Mouse (Mus musculus) olfactory bulb, adult 2 months (tissue): ENCODE results near the gene Trim41. TPM values are rescaled to one million over a fixed set of nuclear protein-coding genes. Genes with fewer than 3 reads are reported as not detected.
A peak's percentile ranks its signal among the peaks of the same experiment; 100 is the strongest.

ENCODE experiments used
- H3K27ac ChIP-seq: fragments of 200-500 bp; 2 replicates; pipeline ENCODE4 v1.5.1; 2012; ENCODE audit warnings: low read depth, low read length; ENCODE audit not compliant: insufficient read depth
- H3K4me1 ChIP-seq: fragments of 200-500 bp; 2 replicates; pipeline ENCODE4 v1.6.1; 2012; ENCODE audit warnings: low read length; ENCODE audit not compliant: control insufficient read depth, insufficient read depth
- H3K4me3 ChIP-seq: fragments of 200-500 bp; 2 replicates; pipeline ENCODE4 v1.5.1; 2012; ENCODE audit warnings: mild to moderate bottlenecking, low read depth, low read length, moderate library complexity; ENCODE audit not compliant: insufficient read depth
- CTCF ChIP-seq: fragments of 200-500 bp; IDR thresholded peaks from 2 replicates; pipeline ENCODE4 v1.5.1; 2012; ENCODE audit warnings: low read depth, mild to moderate bottlenecking, low read length, moderate library complexity; ENCODE audit not compliant: insufficient read depth
- POLR2A ChIP-seq: fragments of 200-500 bp; IDR thresholded peaks from 2 replicates; pipeline ENCODE4 v1.6.1; 2012; ENCODE audit warnings: mild to moderate bottlenecking, low read depth, low read length, moderate library complexity; ENCODE audit not compliant: insufficient read depth
- WGBS: fragments of 180-500 bp; shearing (Covaris S2); methylation state at CpG from one replicate; pipeline ENCODE4 v1.1.7; 2018; 5-methylcytosine and 5-hydroxymethylcytosine counted together
- polyA plus RNA-seq: library from polyadenylated mRNA; stranded (reverse); fragments of >200 nt; gene quantifications from 2 replicates; pipeline ENCODE4 v1.2.4, GENCODE M21; 2012; ENCODE audit warnings: low replicate concordance; ENCODE audit not compliant: missing spikeins, insufficient read depth, insufficient read length

The Trim41 gene
- polyA plus RNA-seq, 1 experiment, result not detected

DNA sequence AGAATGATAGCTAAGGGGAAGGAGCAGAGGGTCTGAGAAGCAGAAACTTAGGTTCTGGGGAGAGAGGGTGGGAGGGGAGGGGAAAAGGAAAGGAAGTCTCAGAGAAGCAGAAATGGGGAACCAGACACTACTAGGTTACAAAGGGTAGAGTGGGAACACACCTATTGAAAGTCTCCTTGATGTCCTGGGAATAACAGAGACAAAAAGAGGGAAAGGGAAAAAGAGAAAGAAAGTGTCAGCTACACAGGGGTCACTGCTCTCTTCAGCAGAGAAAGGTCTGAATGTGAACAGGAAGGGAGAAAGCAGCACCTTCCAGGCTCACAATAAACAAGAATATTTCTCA, 8.9 kb downstream of the Trim41 start:
- no peak overlapping the region for H3K4me3 ChIP-seq
- no peak overlapping the region for H3K27ac ChIP-seq
- no peaks in the 10 kb centered on the region for H3K4me1 ChIP-seq
- TF ChIP-seq CTCF, result no peak

DNA sequence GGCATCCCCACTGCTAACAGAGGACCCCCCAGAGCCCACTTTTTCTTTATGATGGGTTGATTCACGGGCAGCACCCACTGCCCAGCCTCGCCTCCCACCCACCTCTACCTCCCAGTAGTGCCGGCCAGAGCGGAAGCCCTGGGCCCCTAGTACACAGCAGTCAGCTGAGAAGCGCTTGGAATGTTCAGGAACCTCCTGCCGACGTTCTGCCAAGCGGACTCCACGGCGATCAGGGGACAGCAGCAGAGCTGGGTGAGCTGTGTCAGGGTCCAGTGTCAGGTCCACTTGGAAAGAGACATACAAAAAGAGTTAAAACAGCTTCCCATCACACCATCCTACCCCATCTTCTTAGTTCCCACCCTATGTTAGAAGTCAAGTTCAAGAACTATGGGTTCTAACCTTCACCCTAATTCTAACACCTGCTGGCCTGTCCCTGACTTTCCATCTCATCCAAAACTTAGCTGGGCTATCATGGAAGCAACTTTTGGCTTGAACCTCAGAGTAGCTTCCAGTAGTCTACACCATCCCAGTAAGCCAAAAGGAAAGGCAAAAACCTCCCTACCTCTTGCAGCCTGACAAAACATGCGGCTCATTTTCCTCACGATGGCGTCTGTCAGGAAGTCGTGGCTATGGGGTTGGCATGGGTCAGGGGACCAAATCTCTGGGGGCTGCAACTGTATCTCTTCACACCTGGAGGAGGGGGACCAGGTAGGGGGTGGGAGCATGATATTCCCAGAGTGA, 9.4 kb downstream of the Trim41 start:
- no peak overlapping the region for H3K27ac ChIP-seq
- H3K4me1 ChIP-seq, result no peaks in the 10 kb centered on the region
- WGBS, result 59% methylated on average over 14 of the region's 14 CpGs
- TF ChIP-seq CTCF, result no peak
- TF ChIP-seq POLR2A, result no peak
- no peak overlapping the region for H3K4me3 ChIP-seq

DNA sequence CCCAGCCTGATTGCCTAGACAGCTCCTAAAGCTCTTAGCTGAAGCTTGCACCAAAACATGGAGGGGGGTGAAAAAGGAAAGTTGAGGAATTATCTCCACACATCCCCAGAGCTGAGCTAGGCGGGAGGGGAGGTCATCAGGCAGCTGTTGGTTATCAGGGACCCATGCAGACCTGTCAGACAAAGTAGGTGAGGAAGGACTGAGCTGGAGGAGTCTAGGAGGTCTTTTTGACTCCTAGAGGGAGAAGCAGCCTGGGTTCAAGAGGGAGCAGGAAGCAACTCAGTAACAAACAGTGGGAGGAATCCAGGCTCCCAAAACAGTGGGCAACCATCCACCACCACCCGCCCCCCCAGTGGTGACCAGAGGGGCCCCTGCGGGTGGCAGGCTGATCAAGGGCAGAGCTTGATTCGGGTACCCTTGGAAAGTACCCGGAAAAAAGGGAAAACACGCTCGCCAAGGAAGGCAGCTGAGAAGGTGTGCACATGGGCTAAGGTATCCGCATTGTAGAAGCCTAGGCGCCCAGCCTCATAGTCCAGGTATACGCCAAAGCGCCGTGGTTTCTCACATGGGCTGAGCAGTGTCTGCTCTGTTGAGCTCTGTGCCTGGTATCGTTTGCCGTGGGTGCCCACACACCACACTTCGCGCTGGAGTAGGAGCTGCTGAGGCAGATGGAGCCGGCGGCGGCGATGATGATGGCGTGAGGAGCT, 10.1 kb downstream of the Trim41 start:
- H3K27ac ChIP-seq, result no peak overlapping the region
- no peak overlapping the region for H3K4me3 ChIP-seq
- TF ChIP-seq POLR2A (no peak), CTCF (no peak)
- peaks cover 4% of the 10 kb centered on the region; the same call in 1 of the 2 replicates for H3K4me1 ChIP-seq
- WGBS, result 57% methylated on average over 21 of the region's 21 CpGs

DNA sequence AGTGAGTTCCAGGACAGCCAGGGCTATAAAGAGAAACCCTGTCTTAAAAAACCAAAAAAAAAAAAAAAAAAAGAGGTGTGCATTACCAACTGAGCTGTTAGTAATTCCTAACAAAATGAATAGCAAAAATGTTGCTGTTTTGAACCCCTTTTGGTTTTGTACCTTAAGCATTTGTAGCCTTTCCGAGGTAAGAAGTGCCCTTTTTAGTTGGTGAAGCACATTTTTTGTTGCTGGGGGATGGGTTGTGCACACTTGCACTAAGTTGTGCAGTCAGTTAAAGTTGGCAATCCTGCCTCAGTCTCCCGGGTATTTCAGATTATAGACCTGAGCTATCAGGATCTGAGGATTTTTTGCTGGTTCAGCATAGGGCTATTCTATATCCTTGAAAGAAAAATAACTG, 12.2 kb downstream of the Trim41 start:
- TF ChIP-seq CTCF, result no peak
- TF ChIP-seq POLR2A, result no peak
- no peak overlapping the region for H3K27ac ChIP-seq
- H3K4me3 ChIP-seq, result no peak overlapping the region
- peaks cover 7% of the 10 kb centered on the region; the same call in 1 of the 2 replicates for H3K4me1 ChIP-seq
- WGBS, result 77% methylated on average over 2 of the region's 2 CpGs

DNA sequence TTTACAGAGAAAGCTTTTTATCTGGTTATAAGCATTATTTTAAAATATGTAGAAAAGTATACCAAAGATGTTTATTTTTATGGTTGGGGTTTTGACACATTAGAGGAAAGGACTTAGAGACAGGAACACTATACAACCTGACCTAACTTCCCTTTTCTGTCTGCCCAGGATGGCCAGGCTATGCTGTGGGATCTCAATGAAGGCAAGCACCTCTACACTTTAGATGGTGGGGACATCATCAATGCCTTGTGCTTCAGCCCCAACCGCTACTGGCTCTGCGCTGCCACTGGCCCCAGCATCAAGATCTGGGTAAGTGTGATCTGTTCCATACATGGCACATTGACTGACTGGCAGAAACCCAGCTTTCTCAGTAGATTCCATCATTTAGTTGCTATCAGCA, 13.2 kb downstream of the Trim41 start:
- Histone ChIP-seq H3K4me1 (peaks cover 7% of the 10 kb centered on the region; the same call in 1 of the 2 replicates), H3K4me3 (no peak overlapping the region), H3K27ac (no peak overlapping the region)
- 98% methylated on average over 2 of the region's 2 CpGs for whole genome bisulfite sequencing
- no peak for TF ChIP-seq CTCF
- TF ChIP-seq POLR2A, result no peak

DNA sequence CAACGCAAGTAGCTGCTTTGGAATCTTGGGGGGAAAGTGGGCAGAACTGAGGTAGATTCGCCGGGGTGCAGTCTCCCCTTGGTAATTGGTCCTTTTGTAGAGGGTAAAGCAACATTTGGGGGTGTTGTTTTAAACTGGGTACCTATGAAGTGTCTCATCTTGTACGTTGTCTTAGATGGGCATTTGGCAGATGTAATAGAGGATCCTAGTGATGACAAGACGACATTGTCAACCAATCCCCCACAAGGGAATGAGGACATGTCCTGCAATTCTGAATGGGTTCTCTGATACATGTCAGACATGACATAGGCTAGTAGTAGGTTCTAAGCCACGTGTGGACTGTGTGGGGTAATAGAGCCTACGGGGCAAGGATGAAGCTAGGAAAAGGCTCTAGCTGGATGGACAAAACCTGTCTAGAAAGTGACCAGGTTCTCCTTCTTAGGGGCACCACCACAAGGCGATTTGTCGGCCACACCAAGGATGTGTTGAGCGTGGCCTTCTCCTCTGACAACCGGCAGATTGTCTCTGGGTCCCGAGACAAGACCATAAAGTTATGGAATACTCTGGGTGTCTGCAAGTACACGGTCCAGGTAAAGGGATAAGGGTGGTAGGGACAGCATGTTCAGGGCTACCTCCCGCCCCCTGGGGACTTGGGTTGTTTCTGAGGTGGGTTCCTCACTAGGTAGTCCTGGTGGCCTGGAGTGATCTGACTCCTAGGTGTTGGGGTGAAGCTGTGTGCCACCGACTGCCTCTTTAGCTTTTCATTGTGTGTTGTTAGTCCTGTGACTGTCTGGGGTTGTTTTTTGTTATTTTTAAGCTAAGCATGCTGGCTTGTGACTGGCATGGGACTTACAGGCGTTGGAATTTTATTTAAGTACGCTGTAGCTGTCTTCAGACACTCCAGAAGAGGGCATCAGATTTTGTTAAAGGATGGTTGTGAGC, 15.1 kb downstream of the Trim41 start:
- no peak overlapping the region for H3K27ac ChIP-seq
- 72% methylated on average over 17 of the region's 17 CpGs for WGBS
- TF ChIP-seq CTCF (no peak), POLR2A (no peak)
- H3K4me1 ChIP-seq, result peaks cover 7% of the 10 kb centered on the region; the same call in 1 of the 2 replicates
- H3K4me3 ChIP-seq, result no peak overlapping the region

DNA sequence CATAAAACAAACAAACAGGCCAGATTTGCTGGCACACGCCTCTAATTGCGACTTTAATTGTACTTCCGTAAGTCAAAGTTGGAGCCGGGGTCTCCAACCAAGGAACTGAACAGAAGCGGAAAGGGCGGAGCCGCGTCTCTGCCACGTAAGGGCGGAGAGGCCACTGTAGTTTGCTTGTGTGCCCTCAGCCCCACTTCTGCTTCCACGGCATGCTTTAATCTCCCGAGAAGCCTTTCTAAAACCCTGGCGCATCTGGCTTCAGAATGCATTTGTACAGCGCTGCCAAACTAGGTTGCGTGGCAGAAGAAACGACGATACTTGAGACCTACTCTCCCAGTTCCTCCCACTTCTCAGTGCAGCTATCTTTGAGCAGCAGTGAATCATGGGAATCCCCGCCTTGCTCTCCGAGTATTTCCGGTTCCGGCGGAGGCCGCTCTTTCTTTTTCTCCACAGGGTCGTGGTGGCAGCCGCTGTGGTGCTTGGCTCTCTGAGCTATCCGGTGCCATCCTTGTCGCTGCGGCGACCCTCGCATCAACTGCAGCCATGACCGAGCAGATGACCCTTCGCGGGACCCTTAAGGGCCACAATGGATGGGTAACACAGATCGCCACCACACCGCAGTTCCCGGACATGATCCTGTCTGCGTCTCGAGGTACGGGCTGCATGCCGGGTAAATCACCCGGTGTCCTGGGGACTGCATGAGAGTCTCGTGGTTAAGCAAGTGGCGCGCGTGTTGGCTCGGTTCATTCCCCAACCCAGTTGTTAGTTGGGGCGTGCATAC, 17.0 kb downstream of the Trim41 start, which contains the start of gene Rack1:
Rack1 (plus strand) TSS at position 412 of the 781 bp plus-strand sequence.
- TF ChIP-seq POLR2A, result peak; percentile 51; the same call in 1 of the 2 replicates
- no peak for TF ChIP-seq CTCF
- under 1% methylated on average over 47 of the region's 47 CpGs for WGBS
- peak within 1 kb of the TSS; percentile 61 for H3K4me3 ChIP-seq
- peak within 1 kb of the TSS; percentile 98 for H3K27ac ChIP-seq
- H3K4me1 ChIP-seq, result peaks cover 7% of the 10 kb centered on the region; the same call in 1 of the 2 replicates
